Mouse (Mus musculus): ENCODE data around the gene Hist1h3h.
A peak's percentile ranks its signal among the peaks of the same experiment; 100 is the strongest.

Hist1h3h gene

DNA sequence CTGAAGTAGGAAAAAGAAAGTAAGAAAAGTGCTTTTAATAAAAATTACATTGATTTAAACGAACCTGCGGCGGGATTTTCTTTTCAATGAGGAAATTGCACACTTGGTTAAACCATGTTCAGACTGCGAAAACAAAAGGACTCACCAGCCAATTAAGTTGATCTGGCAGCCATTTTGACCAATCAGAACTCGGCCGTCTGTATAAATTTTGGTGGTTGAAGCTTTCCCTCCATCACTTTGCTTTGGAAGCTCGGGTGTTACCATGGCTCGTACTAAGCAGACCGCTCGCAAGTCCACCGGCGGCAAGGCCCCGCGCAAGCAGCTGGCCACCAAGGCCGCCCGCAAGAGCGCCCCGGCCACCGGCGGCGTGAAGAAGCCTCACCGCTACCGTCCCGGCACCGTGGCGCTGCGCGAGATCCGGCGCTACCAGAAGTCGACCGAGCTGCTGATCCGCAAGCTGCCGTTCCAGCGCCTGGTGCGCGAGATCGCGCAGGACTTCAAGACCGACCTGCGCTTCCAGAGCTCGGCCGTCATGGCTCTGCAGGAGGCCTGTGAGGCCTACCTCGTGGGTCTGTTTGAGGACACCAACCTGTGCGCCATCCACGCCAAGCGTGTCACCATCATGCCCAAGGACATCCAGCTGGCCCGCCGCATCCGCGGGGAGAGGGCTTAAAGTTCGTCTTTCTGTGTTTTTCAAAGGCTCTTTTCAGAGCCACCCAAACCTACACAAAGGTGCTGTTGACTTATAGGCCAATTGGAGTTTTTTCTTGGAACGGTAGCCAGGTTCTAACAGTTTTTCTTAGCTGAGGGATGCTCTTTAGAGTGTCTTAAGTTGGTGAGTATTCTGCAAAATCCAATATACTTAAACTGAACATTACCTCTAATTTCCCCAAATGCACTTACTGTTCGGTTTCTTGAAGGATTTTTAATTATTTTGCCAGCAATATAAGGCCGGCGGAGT lies at the start of gene Hist1h3h:
Hist1h3h (plus strand) TSS at position 263 of the 961 bp plus-strand sequence.
- peak; percentile 90 for DNase-seq (ENCODE audit: low read depth, low spot score)

DNA sequence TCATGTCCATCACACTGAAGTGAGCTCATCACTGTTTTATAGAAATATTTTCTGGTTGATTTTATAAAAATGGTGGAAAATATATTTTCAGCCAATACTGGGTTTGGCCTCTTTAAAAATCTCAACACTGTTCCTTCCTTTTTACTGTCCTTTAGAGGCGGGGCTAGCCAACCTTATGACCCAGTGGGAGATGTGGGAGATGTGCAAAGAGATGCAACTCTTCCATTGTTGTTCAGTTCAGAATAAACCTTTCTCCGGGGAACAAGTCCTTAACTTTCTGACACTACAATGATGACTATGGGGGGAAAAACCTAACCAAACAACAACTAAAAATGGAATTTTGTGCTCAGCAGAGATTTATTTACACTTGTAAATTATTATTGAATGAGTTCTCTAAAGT lies 40.2 kb upstream of the Hist1h3h start, which contains the start of gene Olfr1360:
Olfr1360 (minus strand) TSS at position 101 of the 400 bp plus-strand sequence.
- no peak for DNase-seq (ENCODE audit: low read depth, low spot score)

- no peak for DNase-seq (ENCODE audit: low read depth, low spot score)
Observed at GRCm38 (mm10) chr13:21697811-21698210, 19.6 kb upstream of the Hist1h3h start, which contains the start of gene Olfr1359. Gene Olfr1359 (plus strand): TSS chr13:21698111.

- DNase-seq (ENCODE audit: low read depth, low spot score): no peak
Observed at GRCm38 (mm10) chr13:21706669-21707068, 10.8 kb upstream of the Hist1h3h start.

- DNase-seq (ENCODE audit: low read depth, low spot score): peak; percentile 84
Observed at GRCm38 (mm10) chr13:21710031-21710711, 7.3 kb upstream of the Hist1h3h start.

GRCm38 (mm10) chr13:21710821-21711525 lies 6.5 kb upstream of the Hist1h3h start:
- DNase-seq (ENCODE audit: low read depth, low spot score): peak; percentile 69

- DNase-seq (ENCODE audit: low read depth, low spot score): no peak
Observed at GRCm38 (mm10) chr13:21711698-21712097, 5.8 kb upstream of the Hist1h3h start.

GRCm38 (mm10) chr13:21714725-21715124 lies 2.7 kb upstream of the Hist1h3h start:
- DNase-seq (ENCODE audit: low read depth, low spot score): peak; percentile 81

- peak; percentile 60 for DNase-seq (ENCODE audit: low read depth, low spot score)
Observed at GRCm38 (mm10) chr13:21715131-21715863, 2.2 kb upstream of the Hist1h3h start.

DNA sequence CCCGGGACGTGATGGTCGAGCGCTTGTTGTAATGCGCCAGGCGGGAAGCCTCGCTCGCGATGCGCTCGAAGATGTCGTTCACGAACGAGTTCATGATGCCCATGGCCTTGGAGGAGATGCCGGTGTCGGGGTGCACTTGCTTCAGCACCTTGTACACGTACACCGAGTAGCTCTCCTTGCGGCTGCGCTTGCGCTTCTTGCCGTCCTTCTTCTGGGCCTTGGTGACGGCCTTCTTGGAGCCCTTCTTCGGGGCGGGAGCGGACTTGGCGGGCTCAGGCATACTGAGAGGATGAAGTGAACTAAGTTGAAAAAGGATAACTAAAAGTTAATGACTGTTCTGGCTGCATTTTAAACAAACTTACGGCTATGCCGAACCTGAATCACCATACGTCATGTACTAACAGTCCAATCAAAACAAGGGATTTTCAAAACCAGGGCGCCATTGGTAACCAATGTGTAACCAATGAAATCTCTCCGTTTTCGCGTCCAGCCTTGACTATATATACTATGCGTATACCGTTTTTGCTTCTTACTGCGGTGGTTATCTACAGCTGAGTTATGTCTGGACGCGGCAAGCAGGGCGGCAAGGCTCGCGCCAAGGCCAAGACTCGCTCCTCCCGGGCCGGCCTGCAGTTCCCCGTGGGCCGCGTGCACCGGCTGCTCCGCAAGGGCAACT lies 1.5 kb upstream of the Hist1h3h start, which contains the start of the genes Hist1h2bl and Hist1h2ai:
Hist1h2bl (minus strand) TSS at position 280 of the 676 bp plus-strand sequence.
Hist1h2ai (plus strand) TSS at position 559 of the 676 bp plus-strand sequence.
- DNase-seq (ENCODE audit: low read depth, low spot score): peak; percentile 97

GRCm38 (mm10) chr13:21716540-21717391 lies 693 bp upstream of the Hist1h3h start:
- peak; percentile 59 for DNase-seq (ENCODE audit: low read depth, low spot score)

GRCm38 (mm10) chr13:21718381-21719080 lies 1.1 kb downstream of the Hist1h3h start:
- peak; percentile 47 for DNase-seq (ENCODE audit: low read depth, low spot score)

- peak; percentile 57 for DNase-seq (ENCODE audit: low read depth, low spot score)
Observed at GRCm38 (mm10) chr13:21721107-21721756, 3.8 kb downstream of the Hist1h3h start.

DNA sequence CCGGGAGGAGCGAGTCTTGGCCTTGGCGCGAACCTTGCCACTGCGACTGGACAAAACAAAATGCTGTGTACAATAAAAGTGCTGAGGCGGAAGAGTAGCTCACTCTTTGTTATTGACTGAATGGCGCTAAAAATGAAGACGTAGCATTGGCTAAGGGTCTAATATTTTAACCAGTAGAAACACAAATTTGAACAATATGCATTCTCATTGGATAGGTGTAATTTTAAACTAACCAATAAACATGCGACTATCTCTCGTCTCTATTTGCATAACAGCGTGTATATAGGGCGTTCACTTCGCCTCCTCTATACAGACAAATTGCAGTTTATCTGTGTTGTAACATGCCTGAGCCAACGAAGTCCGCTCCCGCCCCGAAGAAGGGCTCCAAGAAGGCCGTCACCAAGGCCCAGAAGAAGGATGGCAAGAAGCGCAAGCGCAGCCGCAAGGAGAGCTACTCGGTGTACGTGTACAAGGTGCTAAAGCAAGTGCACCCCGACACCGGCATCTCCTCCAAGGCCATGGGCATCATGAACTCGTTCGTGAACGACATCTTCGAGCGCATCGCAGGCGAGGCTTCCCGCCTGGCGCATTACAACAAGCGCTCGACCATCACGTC lies 4.4 kb downstream of the Hist1h3h start, which contains the start of gene Hist1h2bm:
Hist1h2bm (plus strand) TSS at position 288 of the 616 bp plus-strand sequence.
- DNase-seq (ENCODE audit: low read depth, low spot score): peak; percentile 94

- no peak for DNase-seq (ENCODE audit: low read depth, low spot score)
Observed at GRCm38 (mm10) chr13:21722373-21722925, 5.0 kb downstream of the Hist1h3h start.

DNA sequence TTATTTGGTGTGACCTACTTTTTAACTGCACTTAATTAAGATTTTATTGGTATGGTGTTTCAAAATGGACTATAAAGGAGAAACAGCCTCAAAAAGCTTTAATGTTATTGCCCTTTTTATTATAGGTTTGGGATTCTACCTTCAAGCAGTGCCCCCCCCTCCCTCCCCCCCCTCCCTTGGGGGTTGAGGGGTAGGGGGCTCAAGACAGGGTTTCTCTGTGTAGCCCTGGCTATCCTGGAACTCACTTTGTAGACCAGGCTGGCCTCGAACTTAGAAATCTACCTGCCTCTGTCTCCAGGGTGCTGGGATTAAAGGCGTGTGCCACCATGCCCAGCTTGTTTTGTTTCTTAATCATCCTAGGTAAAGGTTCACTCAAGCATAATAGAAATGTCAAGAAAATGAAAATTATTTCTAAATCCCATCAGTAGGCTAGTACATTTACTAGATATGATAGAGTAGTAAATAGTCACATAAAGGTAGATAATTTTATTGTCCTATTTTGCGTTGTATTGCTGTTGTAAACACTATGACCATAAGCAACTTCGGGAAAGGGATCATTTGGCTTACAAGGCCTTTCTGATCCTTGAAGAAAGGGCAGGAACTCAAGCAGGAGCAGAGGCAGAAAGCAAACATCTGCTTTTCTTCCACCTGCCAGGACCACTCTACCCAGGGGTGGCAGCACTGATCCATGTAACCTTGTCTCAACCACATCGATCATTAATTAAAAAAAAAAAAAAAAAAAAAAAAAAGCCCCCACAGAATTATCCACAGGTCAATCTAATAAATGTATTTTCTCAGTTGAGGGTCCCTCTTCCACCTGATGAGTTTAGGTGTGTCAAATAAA lies 5.8 kb downstream of the Hist1h3h start:
- DNase-seq (ENCODE audit: low read depth, low spot score): no peak

All from c-Kit-negative CD71-positive TER-119-positive erythroid progenitor cells, embryonic 14.5 days (primary cell).